Mouse (Mus musculus) 3134 (cell line): ENCODE results near the gene Hist1h3d.

Experiments used
- DNase-seq: peaks from one replicate; pipeline ENCODE4 v3.0.0-alpha.2; 2011; ENCODE audit warnings: low spot score; ENCODE audit not compliant: insufficient read length; ENCODE audit errors: extremely low read depth

Gene Hist1h3d

DNA sequence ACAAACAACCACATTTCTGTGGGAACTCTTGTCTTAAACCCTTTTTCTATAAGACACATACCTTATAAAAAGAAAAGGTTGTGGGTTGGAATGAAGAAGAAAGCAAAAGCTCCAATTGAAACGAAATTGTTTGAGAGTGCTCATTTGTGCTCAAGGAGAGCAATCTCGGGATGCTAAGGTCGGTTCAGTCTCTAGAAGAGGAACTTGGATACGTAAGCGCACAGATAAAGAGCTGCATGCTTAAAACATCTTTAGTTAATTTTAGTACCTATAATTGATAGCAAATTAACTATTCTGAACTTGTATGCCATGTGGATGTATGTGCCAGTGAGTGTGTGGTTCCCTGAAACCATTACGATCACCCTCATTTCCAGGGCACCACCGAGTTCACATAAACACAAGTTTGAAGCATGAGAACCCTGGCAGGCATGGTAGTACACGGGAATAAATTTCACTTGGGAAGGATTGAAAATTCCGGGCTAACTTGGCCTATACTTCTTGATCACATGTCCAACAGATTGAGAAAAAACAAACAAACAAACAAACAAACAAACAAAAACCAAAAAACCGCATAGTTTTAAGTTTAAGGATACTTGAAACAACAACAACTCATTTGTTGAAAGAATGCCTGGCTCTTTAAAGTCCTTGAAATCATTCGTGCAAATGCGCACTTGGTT is 44.6 kb downstream of the Hist1h3d start:
- peak; percentile 31 for DNase-seq

- peak; percentile 75 for DNase-seq
Observed at GRCm38 (mm10) chr13:23620733-23621531, 45.4 kb downstream of the Hist1h3d start, which contains the start of gene Hist1h2be. Gene Hist1h2be (minus strand): TSS chr13:23621124.

DNA sequence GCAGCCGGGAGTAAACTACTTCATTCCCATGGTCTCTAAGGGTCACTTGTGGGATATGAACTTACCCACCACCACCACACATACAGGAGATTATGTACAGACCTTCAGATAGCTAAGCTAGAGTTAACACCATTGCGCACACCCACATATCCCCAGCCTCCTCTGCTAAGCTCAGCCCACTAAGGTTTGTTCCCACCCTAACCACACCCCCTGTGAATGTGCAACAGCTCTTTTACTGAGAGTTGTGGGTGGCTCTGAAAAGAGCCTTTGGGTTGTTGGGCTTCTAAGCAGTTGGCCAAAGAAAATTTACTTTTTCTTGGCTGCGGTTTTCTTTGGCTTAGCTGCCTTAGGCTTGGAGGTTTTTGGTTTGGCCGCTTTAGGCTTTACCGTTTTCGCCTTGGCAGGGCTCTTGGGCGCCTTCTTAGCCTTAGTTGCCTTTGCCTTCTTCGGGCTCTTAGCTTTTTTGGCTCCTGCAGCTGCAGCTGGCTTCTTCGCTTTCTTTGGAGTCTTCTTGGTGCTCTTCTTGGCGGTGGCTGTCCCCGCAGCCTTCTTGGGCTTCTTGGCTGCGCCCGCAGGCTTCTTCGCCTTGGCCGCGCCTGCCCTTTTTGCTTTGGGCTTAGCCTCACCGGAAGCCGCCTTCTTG is 46.1 kb downstream of the Hist1h3d start:
- peak; percentile 78 for DNase-seq

DNA sequence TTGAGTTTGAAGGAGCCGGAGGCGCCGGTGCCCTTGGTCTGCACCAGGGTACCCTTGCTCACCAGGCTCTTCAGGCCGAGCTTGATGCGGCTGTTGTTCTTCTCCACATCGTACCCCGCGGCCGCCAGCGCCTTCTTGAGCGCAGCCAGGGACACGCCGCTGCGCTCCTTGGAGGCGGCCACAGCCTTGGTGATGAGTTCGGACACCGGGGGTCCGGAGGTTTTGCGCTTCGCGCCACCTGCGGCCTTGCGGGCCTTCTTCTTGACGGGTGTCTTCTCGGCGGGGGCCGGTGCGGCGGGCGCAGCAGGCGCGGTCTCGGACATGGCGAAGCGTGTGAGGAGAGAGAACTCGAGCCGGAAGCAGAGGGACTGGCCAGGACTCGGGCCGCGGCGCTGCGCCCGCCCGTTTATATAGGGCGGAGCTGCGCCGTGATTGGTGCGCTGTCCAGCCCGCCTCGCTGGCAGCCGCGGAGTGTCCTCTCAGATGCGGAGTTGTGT is 46.7 kb downstream of the Hist1h3d start, which contains the start of gene Hist1h1e:
Gene Hist1h1e, minus strand, starts transcription at position 384 of the 497 bp plus-strand sequence.
- peak; percentile 99 for DNase-seq

DNA sequence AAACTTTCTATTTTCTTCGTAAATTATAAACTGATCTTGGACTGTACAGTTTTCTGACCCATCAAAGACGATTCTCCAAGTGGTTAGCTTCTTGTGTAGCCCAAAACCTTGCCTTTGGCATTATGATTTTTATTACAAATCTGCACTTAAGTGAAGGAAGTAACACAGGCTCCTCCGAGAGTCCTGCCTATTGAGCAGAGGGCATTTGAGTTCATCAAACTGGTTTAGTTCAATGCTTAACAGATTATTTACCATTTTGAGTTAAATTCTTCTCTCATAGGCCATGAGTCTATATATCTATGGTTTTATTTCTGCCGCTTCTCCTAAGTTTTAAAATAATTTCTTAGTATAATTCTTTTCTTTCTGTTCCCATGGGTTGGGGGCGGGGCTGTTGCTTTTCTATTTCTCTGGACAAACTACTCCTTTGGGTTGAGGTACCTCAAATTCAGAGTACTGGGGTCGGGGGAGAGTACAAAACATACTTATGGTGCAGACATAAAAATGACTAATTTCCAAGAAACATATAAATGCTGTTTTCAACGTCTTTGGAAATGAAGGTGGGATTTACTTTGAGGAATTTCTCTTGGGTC is 47.4 kb downstream of the Hist1h3d start:
- DNase-seq, result peak; percentile 33
